Mouse (Mus musculus) small intestine, adult 2 months (tissue): ENCODE measurements around the gene Acap2.

Experiments
- CTCF ChIP-seq: fragments of 200-500 bp; IDR thresholded peaks from 2 replicates; pipeline ENCODE4 v1.5.1; 2012; ENCODE audit warnings: low read depth, mild to moderate bottlenecking, control low read depth, inconsistent platforms, low read length, moderate library complexity, mixed read lengths; ENCODE audit not compliant: insufficient replicate concordance, insufficient read length; ENCODE audit errors: extremely low read depth
- POLR2A ChIP-seq: fragments of 200-500 bp; IDR thresholded peaks from 2 replicates; pipeline ENCODE4 v1.6.1; 2012; ENCODE audit warnings: low read depth, mild to moderate bottlenecking, control low read depth, inconsistent platforms, low read length, moderate library complexity

- TF ChIP-seq CTCF (no peak), POLR2A (no peak)
Observed at GRCm38 (mm10) chr16:31048194-31048593, 152.9 kb downstream of the Acap2 start.
